Mouse (Mus musculus): ENCODE measurements around the gene Ebf3. TPM values are rescaled to one million over a fixed set of nuclear protein-coding genes. Genes with fewer than 3 reads are reported as not detected.

The Ebf3 gene
- polyA plus RNA-seq, 1 experiment from 2014 or later, result 23.3 TPM

- H3K27me3 ChIP-seq, result peaks cover 63% of the 10 kb centered on the region
- peak overlapping the region; percentile 87 for H3K9ac ChIP-seq (replicated peaks)
- peaks cover 54% of the 10 kb centered on the region for H3K4me1 ChIP-seq
- H3K4me3 ChIP-seq, result peak overlapping the region; percentile 86
- WGBS, result under 1% methylated on average over 11 of the region's 11 CpGs
- no peak for ATAC-seq (ENCODE audit: low FRiP score, low read depth)
- H3K27ac ChIP-seq (replicated peaks), result peak overlapping the region; percentile 92
- peaks cover 6% of the 10 kb centered on the region; the same call in 1 of the 2 replicates for H3K36me3 ChIP-seq
- H3K4me2 ChIP-seq (replicated peaks), result peak overlapping the region; percentile 70
- no peaks in the 10 kb centered on the region for H3K9me3 ChIP-seq
Measured at GRCm38 (mm10) chr7:137310876-137311275, 3.4 kb downstream of the Ebf3 start.

GRCm38 (mm10) chr7:137310091-137310761 lies 4.0 kb downstream of the Ebf3 start:
- peak overlapping the region; percentile 92 for H3K27ac ChIP-seq (replicated peaks)
- no peak for ATAC-seq (ENCODE audit: low FRiP score, low read depth)
- peaks cover 6% of the 10 kb centered on the region; the same call in 1 of the 2 replicates for H3K36me3 ChIP-seq
- under 1% methylated on average over 43 of the region's 49 CpGs for WGBS
- no peaks in the 10 kb centered on the region for H3K9me3 ChIP-seq
- peak overlapping the region; percentile 70 for H3K4me2 ChIP-seq (replicated peaks)
- peaks cover 58% of the 10 kb centered on the region for H3K27me3 ChIP-seq
- peak overlapping the region; percentile 87 for H3K9ac ChIP-seq (replicated peaks)
- H3K4me1 ChIP-seq, result peaks cover 50% of the 10 kb centered on the region
- peak overlapping the region; percentile 86 for H3K4me3 ChIP-seq

DNA sequence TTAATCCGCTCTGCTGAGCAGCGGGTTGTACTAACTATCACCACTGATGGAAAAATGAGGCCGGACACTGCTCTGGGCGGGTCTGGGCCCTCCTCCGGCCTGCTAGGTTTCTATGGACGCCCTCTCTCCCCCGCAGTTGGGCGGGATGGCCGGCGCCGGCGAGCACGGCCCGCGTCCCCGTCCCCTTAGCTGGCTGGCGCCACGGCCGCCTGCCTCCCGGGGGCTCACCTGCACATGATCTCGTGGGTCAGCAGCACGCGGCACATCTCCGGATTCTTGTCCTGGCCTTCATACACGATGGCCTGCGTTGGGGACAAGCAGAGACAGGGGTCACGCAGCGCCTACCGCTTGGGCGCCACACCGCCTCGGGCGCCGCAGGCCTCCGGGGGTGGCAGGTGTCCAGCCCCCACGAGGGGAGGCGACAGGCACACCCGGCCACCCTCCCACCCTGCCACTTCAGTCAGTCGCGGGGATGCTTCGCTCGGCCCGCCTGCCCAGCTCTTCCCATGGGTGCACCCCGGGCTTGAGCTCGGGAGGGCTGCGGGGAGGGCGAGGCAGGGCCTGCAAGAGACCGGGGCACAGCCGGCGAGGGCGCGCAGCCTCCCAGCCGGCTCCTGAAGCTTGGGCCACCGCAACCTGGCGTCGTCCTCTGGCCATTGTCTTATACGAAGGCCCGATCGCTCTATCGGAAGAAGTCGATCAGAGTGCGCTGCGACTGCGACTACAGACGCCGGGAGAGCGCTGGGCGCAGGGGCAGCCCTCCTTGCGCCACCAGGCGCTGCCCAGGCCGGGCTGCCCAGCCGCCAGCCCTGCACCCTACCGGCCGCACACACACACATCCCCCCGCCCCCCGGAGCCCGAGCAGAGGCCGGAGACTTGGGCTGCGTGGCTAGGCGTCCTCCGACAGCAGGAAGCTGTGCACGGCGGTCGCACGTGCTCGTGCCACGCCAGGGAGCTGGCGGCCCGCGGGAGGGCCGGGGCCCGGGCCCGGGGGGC lies 4.9 kb downstream of the Ebf3 start:
- peaks cover 6% of the 10 kb centered on the region; the same call in 1 of the 2 replicates for H3K36me3 ChIP-seq
- H3K27ac ChIP-seq (replicated peaks), result peak overlapping the region; percentile 92
- under 1% methylated on average over 82 of the region's 93 CpGs for WGBS
- peak overlapping the region; percentile 86 for H3K4me3 ChIP-seq
- no peaks in the 10 kb centered on the region for H3K9me3 ChIP-seq
- H3K27me3 ChIP-seq, result peaks cover 56% of the 10 kb centered on the region
- H3K9ac ChIP-seq (replicated peaks), result peak overlapping the region; percentile 87
- H3K4me2 ChIP-seq (replicated peaks), result peak overlapping the region; percentile 70
- H3K4me1 ChIP-seq, result peaks cover 43% of the 10 kb centered on the region
- peak; percentile 31 for ATAC-seq (ENCODE audit: low FRiP score, low read depth)

- Histone ChIP-seq H3K4me2 (replicated peaks) (peak overlapping the region; percentile 70), H3K9me3 (no peaks in the 10 kb centered on the region), H3K4me3 (peak overlapping the region; percentile 86), H3K9ac (replicated peaks) (peak overlapping the region; percentile 87), H3K27me3 (peaks cover 56% of the 10 kb centered on the region), H3K4me1 (peaks cover 40% of the 10 kb centered on the region), H3K36me3 (peaks cover 6% of the 10 kb centered on the region; the same call in 1 of the 2 replicates), H3K27ac (replicated peaks) (peak overlapping the region; percentile 92)
- 18% methylated on average over 19 of the region's 19 CpGs for WGBS
- no peak for ATAC-seq (ENCODE audit: low FRiP score, low read depth)
Measured at GRCm38 (mm10) chr7:137308061-137309060, 5.9 kb downstream of the Ebf3 start.

GRCm38 (mm10) chr7:137307131-137307530 lies 7.1 kb downstream of the Ebf3 start:
- H3K27ac ChIP-seq (replicated peaks), result peak overlapping the region; percentile 50
- peak overlapping the region; percentile 41; the same call in 1 of the 2 replicates for H3K9ac ChIP-seq (replicated peaks)
- H3K4me2 ChIP-seq (replicated peaks), result peak overlapping the region; percentile 48
- ATAC-seq (ENCODE audit: low FRiP score, low read depth), result no peak
- peak overlapping the region; percentile 34 for H3K4me3 ChIP-seq
- H3K9me3 ChIP-seq, result no peaks in the 10 kb centered on the region
- peaks cover 44% of the 10 kb centered on the region for H3K4me1 ChIP-seq
- H3K36me3 ChIP-seq, result peaks cover 6% of the 10 kb centered on the region; the same call in 1 of the 2 replicates
- WGBS, result 13% methylated on average over 8 of the region's 8 CpGs
- peaks cover 56% of the 10 kb centered on the region for H3K27me3 ChIP-seq

- peaks cover 54% of the 10 kb centered on the region for H3K4me1 ChIP-seq
- peak overlapping the region; percentile 48 for H3K4me2 ChIP-seq (replicated peaks)
- peak overlapping the region; percentile 34 for H3K4me3 ChIP-seq
- ATAC-seq (ENCODE audit: low FRiP score, low read depth), result no peak
- peak overlapping the region; percentile 39; the same call in 1 of the 2 replicates for H3K9ac ChIP-seq (replicated peaks)
- WGBS, result 38% methylated on average over 9 of the region's 9 CpGs
- H3K27ac ChIP-seq (replicated peaks), result peak overlapping the region; percentile 54
- peaks cover 61% of the 10 kb centered on the region for H3K27me3 ChIP-seq
- H3K9me3 ChIP-seq, result no peaks in the 10 kb centered on the region
- H3K36me3 ChIP-seq, result peaks cover 6% of the 10 kb centered on the region; the same call in 1 of the 2 replicates
Measured at GRCm38 (mm10) chr7:137306127-137306526, 8.1 kb downstream of the Ebf3 start.

GRCm38 (mm10) chr7:137303776-137304171 lies 10.5 kb downstream of the Ebf3 start:
- peaks cover 44% of the 10 kb centered on the region for H3K4me1 ChIP-seq
- no peaks in the 10 kb centered on the region for H3K9me3 ChIP-seq
- H3K4me3 ChIP-seq, result peak overlapping the region; percentile 22
- peak overlapping the region; percentile 35 for H3K4me2 ChIP-seq (replicated peaks)
- peak overlapping the region; percentile 69 for H3K27ac ChIP-seq (replicated peaks)
- WGBS, result 30% methylated on average over 10 of the region's 10 CpGs
- peak overlapping the region; percentile 26; the same call in 1 of the 2 replicates for H3K9ac ChIP-seq (replicated peaks)
- H3K27me3 ChIP-seq, result peaks cover 62% of the 10 kb centered on the region
- no peak for ATAC-seq (ENCODE audit: low FRiP score, low read depth)
- 0 out of 2 replicates have a peak, but pooled peaks cover 7% of the 10 kb centered on the region for H3K36me3 ChIP-seq

DNA sequence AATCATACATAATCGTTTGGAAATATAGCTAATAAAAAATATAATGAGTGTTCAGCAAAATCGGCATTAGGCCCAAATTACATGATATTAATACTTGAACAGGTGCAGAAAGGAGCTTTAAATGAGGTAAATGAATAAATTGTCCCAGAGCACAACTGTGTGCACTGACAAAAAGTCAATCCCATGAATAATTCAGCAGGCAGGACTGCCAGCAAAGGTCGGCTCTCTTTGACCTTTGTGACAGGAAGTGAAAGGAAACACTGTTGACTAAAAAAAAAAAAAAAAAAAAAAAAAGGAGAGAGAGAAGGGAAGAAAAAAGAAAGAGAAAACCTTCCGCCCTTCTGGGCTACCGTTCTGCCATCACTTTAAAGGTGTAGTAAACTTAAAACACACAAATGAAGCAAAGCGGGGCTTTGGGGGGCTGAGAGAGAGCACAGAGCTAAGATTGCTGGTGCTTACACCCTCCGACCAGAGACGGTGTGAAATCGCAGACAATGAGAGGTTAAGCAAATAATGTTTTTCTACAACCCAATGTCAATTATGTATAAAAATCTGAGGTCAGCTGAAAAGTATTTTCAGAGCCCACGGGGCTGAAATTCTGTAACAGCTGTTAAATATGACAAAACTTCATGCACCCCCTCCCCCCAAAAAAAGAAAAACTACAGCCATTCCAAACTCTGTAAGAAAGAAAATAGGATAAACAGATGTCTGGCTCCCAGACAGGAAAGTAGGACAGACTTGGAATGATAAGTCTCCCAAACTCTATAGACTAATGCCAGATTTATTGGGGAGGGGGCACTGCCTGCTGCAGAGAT lies 11.1 kb downstream of the Ebf3 start:
- H3K4me2 ChIP-seq (replicated peaks), result peak overlapping the region; percentile 35
- H3K36me3 ChIP-seq, result 0 out of 2 replicates have a peak, but pooled peaks cover 7% of the 10 kb centered on the region
- H3K4me3 ChIP-seq, result peak overlapping the region; percentile 22
- ATAC-seq (ENCODE audit: low FRiP score, low read depth), result no peak
- peaks cover 44% of the 10 kb centered on the region for H3K4me1 ChIP-seq
- 8% methylated on average over 10 of the region's 10 CpGs for WGBS
- H3K27me3 ChIP-seq, result peaks cover 63% of the 10 kb centered on the region
- peak overlapping the region; percentile 69 for H3K27ac ChIP-seq (replicated peaks)
- no peaks in the 10 kb centered on the region for H3K9me3 ChIP-seq
- H3K9ac ChIP-seq (replicated peaks), result peak overlapping the region; percentile 26; the same call in 1 of the 2 replicates

DNA sequence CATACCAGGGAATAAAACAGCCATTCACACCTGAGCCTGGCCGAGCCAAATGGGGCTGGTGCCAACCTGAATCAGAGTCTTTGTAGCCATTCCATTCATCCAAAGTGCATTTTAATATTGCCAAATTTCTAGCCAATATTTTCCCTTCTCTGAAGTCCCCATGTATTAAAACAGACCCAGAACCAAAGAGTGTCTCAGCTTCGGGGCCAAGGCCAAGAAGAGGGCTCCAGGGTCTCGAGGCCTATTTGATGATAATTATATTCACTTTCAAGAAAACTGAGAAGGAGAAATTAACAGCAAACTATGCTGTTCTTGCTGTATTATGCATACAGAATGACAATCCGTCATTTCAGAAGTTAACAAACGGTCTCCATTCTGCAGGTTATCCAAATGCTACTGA lies 12.1 kb downstream of the Ebf3 start:
- 64% methylated on average over 5 of the region's 5 CpGs for WGBS
- no peak for ATAC-seq (ENCODE audit: low FRiP score, low read depth)
- Histone ChIP-seq H3K4me1 (peaks cover 49% of the 10 kb centered on the region), H3K9me3 (no peaks in the 10 kb centered on the region), H3K36me3 (0 out of 2 replicates have a peak, but pooled peaks cover 7% of the 10 kb centered on the region), H3K4me2 (replicated peaks) (peak overlapping the region; percentile 35), H3K9ac (replicated peaks) (no peak overlapping the region; the same call in 1 of the 2 replicates), H3K4me3 (no peak overlapping the region), H3K27ac (replicated peaks) (peak overlapping the region; percentile 79), H3K27me3 (peaks cover 57% of the 10 kb centered on the region)

DNA sequence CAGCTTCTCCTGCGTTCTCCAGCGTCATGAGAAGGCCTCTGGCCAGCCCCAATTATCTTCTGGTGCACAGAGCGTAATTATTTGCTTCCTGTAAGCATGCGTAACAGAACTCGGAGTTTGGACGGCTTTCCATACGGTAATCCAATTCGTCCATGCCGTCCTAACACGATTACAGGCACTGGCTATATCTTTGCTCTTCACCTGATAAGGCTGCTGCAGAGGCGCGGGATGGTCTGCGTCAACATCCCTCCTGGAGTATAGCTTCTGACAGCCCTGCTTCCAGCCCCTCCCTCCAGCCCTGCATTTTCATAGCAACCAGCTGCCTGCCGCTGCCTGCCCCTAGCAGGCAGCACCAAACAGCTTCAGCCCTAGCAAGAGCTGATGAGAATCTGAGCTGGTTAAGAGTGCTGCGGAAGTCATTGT lies 12.9 kb downstream of the Ebf3 start:
- 28% methylated on average over 15 of the region's 15 CpGs for WGBS
- Histone ChIP-seq H3K9me3 (no peaks in the 10 kb centered on the region), H3K4me1 (peaks cover 53% of the 10 kb centered on the region), H3K4me2 (replicated peaks) (peak overlapping the region; percentile 35), H3K36me3 (0 out of 2 replicates have a peak, but pooled peaks cover 7% of the 10 kb centered on the region), H3K27ac (replicated peaks) (peak overlapping the region; percentile 79), H3K27me3 (peaks cover 55% of the 10 kb centered on the region), H3K9ac (replicated peaks) (peak overlapping the region; percentile 7), H3K4me3 (0 out of 2 replicates have a peak overlapping the region, but pooled peaks have one; percentile 3)
- ATAC-seq (ENCODE audit: low FRiP score, low read depth), result peak; percentile 42

Measured in midbrain, embryonic 12.5 days (tissue).